Mouse (Mus musculus) left cerebral cortex, adult 2 months (tissue): ENCODE data around the gene Gfm1. TPM values are rescaled to one million over a fixed set of nuclear protein-coding genes. Genes with fewer than 3 reads are reported as not detected.

Experiments
- DNase-seq, 2 experiments: peaks; one replicate each; pipeline ENCODE4 v3.0.0; 2021 to 2022; ENCODE audit warnings: low spot score in 2 of 2, mixed read lengths in 1 of 2; ENCODE audit errors: extremely low spot score in 1 of 2
- H3K27ac ChIP-seq: fragments of 200-600 bp; 2 replicates; pipeline ENCODE4 v1.8.1; 2022
- H3K4me3 ChIP-seq: fragments of 200-600 bp; 2 replicates; pipeline ENCODE4 v1.8.1; 2022
- CTCF ChIP-seq: fragments of 200-600 bp; IDR thresholded peaks from 2 replicates; pipeline ENCODE4 v1.8.1; 2022; ENCODE audit warnings: antibody characterized with exemption, mild to moderate bottlenecking, moderate library complexity
- intact Hi-C: fragments of 180-260 bp; cut with DNase I; formaldehyde crosslinking; loops from one replicate; pipeline ENCODE4 v1.15.1; 2025
- long read RNA-seq, 2 experiments: library from polyadenylated mRNA; stranded (forward); transcript quantifications; one replicate each; pipeline ENCODE4 v2.0.0; 2021; ENCODE audit warnings: borderline mapping rate in 2 of 2
- total RNA-seq, 2 experiments: library from RNA; stranded (reverse); gene quantifications; 2 replicates each; pipeline ENCODE4 v1.2.3; 2021

The Gfm1 gene
- total RNA-seq, result 10 to 100 TPM; 41.9 to 57.5 TPM
- long read RNA-seq, experiment 1, full-length matches to known transcripts, result 35 of 43 reads
- long read RNA-seq, experiment 1, partial matches to known transcripts, result 2 of 43 reads
- long read RNA-seq, experiment 1, other reads (novel, unspliced or antisense), result 6 of 43 reads
- long read RNA-seq, experiment 2, full-length matches to known transcripts, result 31 of 41 reads
- long read RNA-seq, experiment 2, partial matches to known transcripts, result 4 of 41 reads
- long read RNA-seq, experiment 2, other reads (novel, unspliced or antisense), result 6 of 41 reads

GRCm38 (mm10) chr3:67429999-67430380, at the start of gene Gfm1:
Gene Gfm1, plus strand, starts transcription at chr3:67430096.
- Histone ChIP-seq H3K4me3 (peak within 1 kb of the TSS; percentile 93), H3K27ac (peak within 1 kb of the TSS; percentile 56)
- DNase-seq, result peak; percentile 90
- peak; percentile 93 for TF ChIP-seq CTCF
- intact Hi-C loops, result loop anchor here (2.0 kb wide), 1 partner anchor 77 kb away; no protein-coding TSS in a partner anchor

GRCm38 (mm10) chr3:67429338-67429998, 428 bp upstream of the Gfm1 start:
- peak; percentile 29 for TF ChIP-seq CTCF
- intact Hi-C loops, result no loop called here

GRCm38 (mm10) chr3:67434011-67434410, 4.1 kb downstream of the Gfm1 start:
- intact Hi-C loops, result no loop called here
- TF ChIP-seq CTCF, result no peak

More at GRCm38 (mm10) chr3:67429338-67429998, 428 bp upstream of the Gfm1 start:
- no peak for DNase-seq
- H3K27ac ChIP-seq, result no peak overlapping the region
- peak overlapping the region; percentile 93 for H3K4me3 ChIP-seq

GRCm38 (mm10) chr3:67447143-67447542, 17.2 kb downstream of the Gfm1 start:
- H3K4me3 ChIP-seq, result no peak overlapping the region

More at GRCm38 (mm10) chr3:67434011-67434410, 4.1 kb downstream of the Gfm1 start:
- Histone ChIP-seq H3K27ac (no peak overlapping the region), H3K4me3 (no peak overlapping the region)
- no peak for DNase-seq

GRCm38 (mm10) chr3:67449660-67450059, 19.8 kb downstream of the Gfm1 start:
- TF ChIP-seq CTCF, result no peak
- intact Hi-C loops, result no loop called here
- Histone ChIP-seq H3K27ac (no peak overlapping the region), H3K4me3 (no peak overlapping the region)
- DNase-seq, result no peak

More at GRCm38 (mm10) chr3:67447143-67447542, 17.2 kb downstream of the Gfm1 start:
- peak; percentile 25 for TF ChIP-seq CTCF
- no peak for DNase-seq
- H3K27ac ChIP-seq, result no peak overlapping the region
- intact Hi-C loops, result no loop called here

GRCm38 (mm10) chr3:67450601-67451210, 20.8 kb downstream of the Gfm1 start:
- intact Hi-C loops, result no loop called here
- DNase-seq, result no peak
- no peak overlapping the region for H3K27ac ChIP-seq
- no peak overlapping the region for H3K4me3 ChIP-seq
- no peak for TF ChIP-seq CTCF

- H3K27ac ChIP-seq, result no peak overlapping the region
- TF ChIP-seq CTCF, result no peak
- intact Hi-C loops, result no loop called here
Observed at GRCm38 (mm10) chr3:67459881-67460280, 30.0 kb downstream of the Gfm1 start.

GRCm38 (mm10) chr3:67462015-67462414, 32.1 kb downstream of the Gfm1 start:
- DNase-seq, result no peak
- H3K4me3 ChIP-seq, result peak overlapping the region; percentile 67; the same call in 1 of the 2 replicates
- intact Hi-C loops, result no loop called here
- H3K27ac ChIP-seq, result no peak overlapping the region
- TF ChIP-seq CTCF, result no peak

More at GRCm38 (mm10) chr3:67459881-67460280, 30.0 kb downstream of the Gfm1 start:
- DNase-seq, result no peak
- H3K4me3 ChIP-seq, result no peak overlapping the region

GRCm38 (mm10) chr3:67462578-67462977, 32.7 kb downstream of the Gfm1 start:
- no peak overlapping the region for H3K27ac ChIP-seq
- peak overlapping the region; percentile 67 for H3K4me3 ChIP-seq
- TF ChIP-seq CTCF, result no peak
- no peak for DNase-seq
- intact Hi-C loops, result no loop called here

GRCm38 (mm10) chr3:67463001-67463400, 33.1 kb downstream of the Gfm1 start:
- DNase-seq, result no peak
- intact Hi-C loops, result no loop called here
- peak overlapping the region; percentile 67 for H3K4me3 ChIP-seq
- no peak for TF ChIP-seq CTCF
- no peak overlapping the region; the same call in 1 of the 2 replicates for H3K27ac ChIP-seq

GRCm38 (mm10) chr3:67463450-67464372, 33.8 kb downstream of the Gfm1 start, which contains the start of gene Lxn:
Gene Lxn, minus strand, starts transcription at chr3:67463926.
- peak within 1 kb of the TSS; percentile 65 for H3K27ac ChIP-seq

More at GRCm38 (mm10) chr3:67463450-67464372, 33.8 kb downstream of the Gfm1 start, which contains the start of gene Lxn:
- peak within 1 kb of the TSS; percentile 67 for H3K4me3 ChIP-seq
- intact Hi-C loops, result no loop called here
- peak; percentile 20 for TF ChIP-seq CTCF
- peak; percentile 68 to 74 for DNase-seq
